Mouse (Mus musculus): ENCODE measurements at regions not wholly inside any gene's neighbourhood (a gene's known extent, or its start where the extent isn't known, plus 50 kb on each side); places are given as distances from the start of the nearest gene placed in this dataset.

DNA sequence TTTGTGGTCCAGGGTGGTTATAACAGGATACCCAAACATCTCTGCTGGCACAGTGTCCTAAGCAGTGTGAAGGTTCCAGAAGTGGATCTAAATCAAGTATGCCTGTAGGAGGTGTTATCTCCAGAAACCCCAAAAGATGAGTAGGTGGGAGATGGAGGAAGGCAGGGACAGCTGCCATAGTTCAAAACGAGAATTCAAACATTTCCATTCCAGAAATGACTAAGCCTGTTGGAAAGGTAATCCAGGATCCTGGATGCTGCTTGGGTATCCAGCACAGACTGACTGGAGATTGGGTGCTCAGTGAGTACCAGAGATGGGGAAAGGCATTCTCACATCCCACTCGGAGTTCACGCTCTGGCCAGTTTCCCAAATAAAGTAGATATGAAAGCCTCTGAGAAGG lies 607.9 kb upstream of the Kdm8 start:
- ATAC-seq (replicated peaks; ENCODE audit: poor library complexity), result no peak

DNA sequence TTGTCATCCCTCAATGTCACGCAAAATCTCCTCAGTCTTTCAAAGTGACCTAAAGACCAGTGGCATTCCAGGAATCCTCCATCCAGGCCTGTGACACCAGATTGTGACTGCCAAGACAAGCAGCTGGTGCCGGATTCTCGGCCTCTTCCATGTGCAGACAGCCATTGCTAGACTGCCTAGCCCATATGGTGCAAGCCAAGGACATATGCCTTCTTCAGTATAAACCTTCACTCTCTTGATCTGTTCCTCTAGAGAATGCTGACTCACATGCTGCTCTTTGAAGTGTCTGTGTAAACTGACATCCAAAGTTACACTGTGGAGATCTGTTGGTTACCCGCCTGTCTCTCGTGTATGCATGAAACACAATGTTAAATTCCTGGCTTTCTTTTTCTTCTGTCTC lies 589.4 kb upstream of the Kdm8 start:
- no peak for ATAC-seq (replicated peaks; ENCODE audit: poor library complexity)

DNA sequence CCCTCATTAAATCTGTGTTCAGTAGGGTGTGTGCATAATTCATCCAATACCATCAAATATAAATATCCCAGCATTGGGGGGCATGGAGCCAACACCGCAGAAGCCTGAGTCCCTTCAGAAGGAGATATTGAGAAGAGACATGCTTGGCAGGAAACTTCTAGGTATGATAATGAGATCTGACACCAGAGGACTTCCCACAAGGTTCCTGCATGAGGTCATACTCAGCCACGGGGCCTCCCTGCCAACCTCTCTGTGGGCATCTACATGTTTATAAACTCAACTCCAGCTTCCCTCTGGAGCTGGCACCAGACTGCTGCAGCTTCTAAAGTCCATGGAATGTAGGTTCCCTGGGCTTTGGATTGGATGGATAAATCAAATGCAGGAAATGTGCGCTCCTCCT lies 587.4 kb upstream of the Kdm8 start:
- no peak for ATAC-seq (replicated peaks; ENCODE audit: poor library complexity)

DNA sequence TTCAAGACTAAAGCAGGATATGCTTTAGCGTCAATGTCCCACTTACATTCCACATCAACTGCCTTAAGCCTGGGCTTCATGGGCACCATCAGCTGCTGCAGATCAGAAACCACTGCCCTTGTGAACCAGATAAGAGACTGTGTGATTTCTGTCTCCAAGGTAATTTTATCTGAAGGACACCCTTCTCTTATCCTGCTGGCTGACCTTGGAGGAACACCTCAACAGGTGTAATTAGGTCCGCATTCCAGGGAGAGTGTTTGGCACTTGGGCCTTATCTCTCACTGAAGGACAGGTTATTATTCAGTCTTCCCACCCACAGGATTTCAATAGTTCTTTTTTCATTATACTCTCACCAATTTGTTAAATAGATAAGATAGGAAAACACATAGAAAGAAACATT lies 583.1 kb upstream of the Kdm8 start:
- ATAC-seq (replicated peaks; ENCODE audit: poor library complexity), result no peak

DNA sequence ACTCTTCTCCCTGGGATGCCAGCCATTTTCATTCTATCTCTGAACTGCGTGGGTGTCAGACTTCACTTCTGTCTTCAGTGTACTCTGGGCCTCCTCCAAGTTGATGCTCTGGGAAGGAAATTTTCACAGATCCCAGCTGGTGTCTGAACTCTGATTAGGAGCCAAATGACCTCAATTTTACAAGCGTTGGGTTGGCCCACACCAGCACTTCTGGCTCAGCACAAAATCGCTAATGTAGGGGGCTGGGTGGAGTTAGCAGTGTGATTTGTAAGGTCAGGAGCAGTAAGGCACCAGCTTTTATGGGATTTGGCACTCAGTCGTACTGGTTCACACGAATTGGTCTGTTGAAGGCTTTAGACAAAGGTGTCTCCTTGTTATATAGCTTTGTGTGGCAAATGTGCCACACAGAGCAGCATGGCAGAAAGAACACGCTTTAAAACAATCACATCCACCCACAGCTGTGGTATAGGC lies 576.3 kb upstream of the Kdm8 start:
- ATAC-seq (replicated peaks; ENCODE audit: poor library complexity), result no peak

DNA sequence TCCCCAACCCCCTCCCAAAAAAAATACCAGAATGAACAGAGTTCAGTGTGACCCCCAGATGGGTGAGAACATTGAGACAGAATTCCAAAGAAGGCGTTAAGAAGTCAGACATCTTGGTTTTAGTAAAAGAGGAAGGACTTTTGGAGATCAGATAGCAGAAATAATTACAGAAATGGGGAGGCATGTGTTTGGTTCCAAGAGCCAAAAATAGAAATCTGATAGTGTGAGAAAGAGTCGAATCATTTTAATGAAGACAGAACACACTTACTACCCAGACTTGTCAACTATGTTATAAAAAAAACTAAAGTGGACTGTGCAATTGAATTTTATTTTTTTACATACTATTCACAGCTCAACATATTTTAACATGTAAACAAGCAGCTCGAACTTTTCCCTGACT lies 575.9 kb upstream of the Kdm8 start:
- ATAC-seq (replicated peaks; ENCODE audit: poor library complexity), result no peak

DNA sequence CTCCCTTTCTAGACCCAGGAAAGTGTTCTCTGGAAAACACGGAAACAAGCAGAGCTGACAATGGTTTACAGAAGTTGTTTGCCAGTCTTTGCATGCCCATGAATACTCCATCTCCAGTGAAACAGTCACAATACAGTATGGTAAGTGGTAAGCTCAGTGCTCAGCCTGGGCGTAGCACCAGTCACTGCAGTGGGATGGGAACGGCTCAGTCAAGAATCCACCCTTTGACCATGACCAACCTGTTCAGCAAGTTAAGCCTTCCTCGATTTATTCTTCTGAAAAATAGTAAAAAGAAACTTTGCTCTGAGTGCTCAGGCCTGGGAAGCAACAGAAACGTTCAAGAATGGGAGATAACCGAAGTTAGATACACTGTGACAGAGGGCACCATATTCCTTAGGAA lies 563.7 kb upstream of the Kdm8 start:
- ATAC-seq (replicated peaks; ENCODE audit: poor library complexity), result no peak

DNA sequence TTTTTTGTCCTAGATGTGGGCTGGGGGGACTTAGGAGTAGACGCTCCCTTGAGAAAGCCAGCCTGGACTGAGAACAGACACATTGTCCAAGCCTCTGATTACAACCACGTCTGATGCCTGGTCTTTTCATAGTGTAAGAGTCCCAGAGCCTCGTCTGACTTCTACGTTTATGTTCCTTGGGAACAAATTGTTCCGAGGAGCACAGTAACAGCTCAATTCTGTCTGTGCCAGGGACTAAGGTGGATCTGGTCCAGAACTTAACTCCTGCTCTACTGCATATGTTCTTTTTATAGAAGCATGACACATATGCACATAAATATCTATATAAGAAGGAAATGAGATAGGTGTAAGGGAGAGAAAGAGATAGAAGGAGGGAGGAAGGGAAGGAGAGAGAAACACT lies 537.2 kb upstream of the Kdm8 start:
- no peak for ATAC-seq (replicated peaks; ENCODE audit: poor library complexity)

DNA sequence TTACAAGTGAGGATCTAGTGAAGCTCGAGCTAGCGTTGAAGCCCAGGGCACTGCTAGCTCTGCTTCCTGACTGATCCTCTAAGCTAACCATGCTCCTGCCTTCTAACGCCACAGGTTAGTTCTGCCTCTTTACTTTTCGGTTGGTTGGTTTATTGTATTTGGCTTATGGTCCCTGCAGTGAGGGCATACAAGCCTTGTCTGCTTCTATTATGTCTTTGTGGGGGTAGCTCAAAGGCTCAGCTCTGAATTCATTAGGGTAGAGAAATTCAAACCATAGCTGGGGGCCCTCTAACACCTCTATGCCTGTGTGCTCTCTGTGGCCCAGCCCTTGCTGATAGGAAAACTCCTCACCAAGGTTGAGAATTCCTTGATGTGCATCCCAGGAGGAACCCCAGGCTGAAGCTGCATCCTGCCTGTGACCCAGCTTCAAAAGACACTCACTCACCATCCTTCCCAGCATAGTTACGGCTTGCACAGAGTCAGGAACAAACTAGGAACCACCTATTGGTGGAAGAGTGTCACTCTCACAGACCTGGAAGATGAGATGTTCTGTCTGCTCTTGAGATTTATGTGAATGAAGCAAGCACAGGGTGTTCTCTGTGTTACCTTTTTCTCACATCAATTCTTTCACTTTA lies 536.7 kb upstream of the Kdm8 start:
- no peak for ATAC-seq (replicated peaks; ENCODE audit: poor library complexity)

DNA sequence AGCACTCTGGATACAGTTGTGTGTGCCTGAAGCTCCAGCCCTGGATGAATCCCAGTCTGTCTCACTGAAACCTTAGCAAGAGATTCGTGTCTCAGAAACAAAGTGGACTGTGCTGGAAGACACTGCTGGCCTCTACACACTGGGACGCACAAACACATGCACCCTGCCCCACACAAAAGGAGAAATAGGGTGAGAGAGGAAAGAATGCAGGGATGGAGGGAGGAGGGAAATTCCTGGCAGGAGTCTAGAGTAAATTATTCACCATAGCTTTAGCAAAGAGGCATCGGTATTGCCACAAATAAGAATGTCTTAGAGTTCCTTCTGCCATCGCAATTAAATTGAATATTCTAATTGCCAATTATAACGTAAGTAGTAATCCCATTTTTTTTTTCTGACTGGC lies 530.4 kb upstream of the Kdm8 start:
- no peak for ATAC-seq (replicated peaks; ENCODE audit: poor library complexity)

DNA sequence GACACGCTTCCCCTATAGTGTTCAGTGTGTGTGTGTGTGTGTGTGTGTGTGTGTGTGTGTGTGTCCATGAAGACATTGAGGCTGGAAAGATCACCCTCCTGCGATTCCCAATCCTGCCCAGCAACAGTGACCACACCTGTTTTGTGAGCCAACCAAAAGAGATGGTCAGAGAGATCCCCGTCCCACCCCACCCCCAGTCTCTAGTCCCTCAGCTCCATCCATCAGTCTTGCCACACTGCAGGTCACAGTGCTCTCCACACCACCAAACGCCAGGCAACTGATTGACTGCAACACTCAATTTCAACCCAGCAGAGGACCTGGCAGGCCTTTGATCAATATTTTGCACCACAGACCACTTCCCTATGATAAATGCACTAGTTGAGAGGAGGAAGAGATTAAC lies 530.0 kb upstream of the Kdm8 start:
- ATAC-seq (replicated peaks; ENCODE audit: poor library complexity), result no peak

DNA sequence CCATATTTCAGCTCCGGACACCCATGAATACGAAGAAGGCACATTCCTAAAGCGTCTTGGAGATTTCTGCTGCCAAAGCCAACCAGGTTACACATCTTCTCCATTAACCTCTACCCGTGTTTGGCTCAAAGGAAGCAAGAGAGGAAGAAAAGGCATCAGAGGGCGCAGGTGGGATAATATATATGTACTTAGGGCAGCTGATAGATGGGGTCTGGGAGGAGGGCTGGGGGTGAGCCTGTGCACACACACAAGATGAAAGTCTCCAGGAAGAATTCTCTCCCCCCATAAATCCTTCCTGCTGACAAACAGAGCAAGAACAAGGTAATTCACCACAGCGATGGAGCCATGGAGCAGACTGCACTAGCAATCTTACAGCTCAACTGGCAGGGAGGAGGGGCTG lies 529.5 kb upstream of the Kdm8 start:
- no peak for ATAC-seq (replicated peaks; ENCODE audit: poor library complexity)

DNA sequence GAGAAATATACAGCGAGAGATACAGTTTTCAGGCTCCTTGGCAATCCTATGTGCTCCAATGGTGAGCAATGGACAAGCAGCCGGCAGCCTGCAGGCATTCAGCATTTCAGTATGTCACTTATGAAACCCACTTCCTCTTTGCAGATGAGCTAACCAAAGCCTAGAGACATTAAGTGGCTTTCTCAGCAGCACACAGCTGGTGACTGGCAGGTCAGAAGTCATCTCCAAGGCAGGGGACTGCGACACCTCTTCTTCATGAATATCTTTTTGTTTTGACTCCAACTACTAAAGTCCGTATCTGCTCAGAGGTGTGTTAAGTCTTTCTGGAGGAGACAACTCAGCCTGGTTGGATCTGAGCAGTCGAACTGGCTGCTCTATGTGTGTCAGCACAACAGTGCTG lies 528.8 kb upstream of the Kdm8 start:
- no peak for ATAC-seq (replicated peaks; ENCODE audit: poor library complexity)

DNA sequence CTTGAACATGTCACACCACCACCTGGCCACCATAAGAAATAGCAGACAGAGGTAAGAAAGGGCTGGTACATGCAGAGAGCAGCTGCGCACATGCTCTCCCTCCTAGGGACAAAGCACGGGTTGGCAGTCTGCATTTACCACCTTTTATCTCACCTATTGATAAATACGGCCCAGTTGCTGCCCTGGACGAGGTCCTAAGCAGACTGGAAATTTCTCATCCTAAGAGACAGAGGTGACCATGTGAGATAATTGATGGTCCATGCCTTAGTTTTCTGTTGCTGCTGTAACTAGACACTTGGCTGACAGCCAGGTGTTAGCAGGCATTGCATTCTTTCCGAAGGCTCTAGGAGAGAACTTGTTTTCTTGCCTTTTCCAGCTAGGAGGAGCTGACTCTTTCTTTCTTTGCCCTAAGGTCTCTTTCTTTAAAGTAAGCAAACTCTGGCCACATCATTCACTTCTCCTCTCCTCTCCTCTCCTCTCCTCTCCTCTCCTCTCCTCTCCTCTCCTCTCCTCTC lies 526.8 kb upstream of the Kdm8 start:
- ATAC-seq (replicated peaks; ENCODE audit: poor library complexity), result no peak

DNA sequence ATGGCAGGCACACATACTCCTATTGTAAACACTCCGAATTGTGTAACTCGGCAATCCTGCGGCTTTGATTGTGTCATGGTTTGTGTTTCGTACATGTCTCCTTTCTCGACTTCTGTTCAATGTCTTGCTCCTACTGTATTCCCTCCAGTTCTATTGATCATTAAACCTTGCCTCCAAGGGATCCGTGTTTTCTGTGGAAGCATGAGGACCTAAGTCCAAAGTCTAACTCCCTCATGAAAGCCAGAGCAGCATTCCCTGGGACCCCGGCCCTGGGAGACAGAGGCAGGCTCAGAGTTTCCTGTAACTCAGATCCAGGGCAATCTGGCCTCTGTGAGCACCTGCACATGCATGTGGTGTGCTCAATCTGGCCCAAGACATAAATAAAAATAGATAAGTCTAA lies 521.7 kb upstream of the Kdm8 start:
- no peak for ATAC-seq (replicated peaks; ENCODE audit: poor library complexity)

DNA sequence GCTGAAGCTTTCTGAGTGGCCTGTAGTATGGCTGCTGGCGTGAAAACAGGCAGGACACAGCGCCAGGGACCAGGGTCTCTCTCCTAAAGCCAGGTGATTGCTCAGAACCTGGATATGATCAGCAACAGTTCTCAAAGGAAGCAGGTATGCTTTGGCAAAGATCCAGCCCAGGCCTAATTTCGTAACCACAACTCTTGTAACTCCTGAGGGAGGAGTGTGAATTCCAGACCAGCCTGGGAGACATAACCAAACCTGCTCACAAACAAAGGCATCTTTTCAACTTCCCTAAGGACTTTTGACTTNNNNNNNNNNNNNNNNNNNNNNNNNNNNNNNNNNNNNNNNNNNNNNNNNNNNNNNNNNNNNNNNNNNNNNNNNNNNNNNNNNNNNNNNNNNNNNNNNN lies 510.9 kb upstream of the Kdm8 start:
- ATAC-seq (replicated peaks; ENCODE audit: poor library complexity), result no peak

DNA sequence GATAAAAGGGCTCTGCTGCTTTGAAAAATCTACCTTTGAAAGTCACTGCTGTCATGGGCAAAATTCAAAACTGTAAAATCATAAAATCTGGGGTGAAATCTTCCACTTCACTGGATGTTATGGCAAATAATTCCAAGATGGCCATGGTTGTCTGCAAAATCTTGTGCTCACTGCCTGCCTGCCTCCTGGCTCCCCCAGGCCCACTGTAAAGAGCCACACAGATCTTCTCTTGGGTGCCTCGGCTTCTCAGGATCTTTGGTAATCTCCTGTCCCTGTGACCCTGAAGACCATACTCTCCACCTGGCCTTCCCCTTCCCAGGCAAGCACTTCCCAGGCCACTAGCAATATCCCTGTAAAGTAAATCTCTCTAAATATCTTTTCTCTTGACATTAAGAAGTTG lies 505.1 kb upstream of the Kdm8 start:
- no peak for ATAC-seq (replicated peaks; ENCODE audit: poor library complexity)

DNA sequence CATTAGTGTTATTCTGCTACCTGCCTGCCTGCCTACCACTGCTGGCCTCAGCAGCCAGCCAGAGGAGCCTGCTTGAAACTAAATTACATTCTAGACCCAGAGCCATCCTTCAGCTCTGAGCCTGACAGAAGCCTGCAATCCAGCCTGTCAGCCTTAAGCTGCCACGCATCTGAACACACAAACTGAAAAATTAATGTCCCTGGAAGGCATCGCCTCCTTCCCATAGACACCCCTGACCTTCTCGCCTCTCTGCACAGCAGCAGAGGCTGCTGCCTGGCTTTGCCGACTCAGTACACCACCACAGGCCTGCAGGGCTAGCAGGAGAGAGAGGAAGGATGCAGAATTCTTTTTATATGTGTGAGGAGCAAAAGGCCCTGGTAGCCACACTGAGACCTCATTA lies 502.9 kb upstream of the Kdm8 start:
- ATAC-seq (replicated peaks; ENCODE audit: poor library complexity), result no peak

DNA sequence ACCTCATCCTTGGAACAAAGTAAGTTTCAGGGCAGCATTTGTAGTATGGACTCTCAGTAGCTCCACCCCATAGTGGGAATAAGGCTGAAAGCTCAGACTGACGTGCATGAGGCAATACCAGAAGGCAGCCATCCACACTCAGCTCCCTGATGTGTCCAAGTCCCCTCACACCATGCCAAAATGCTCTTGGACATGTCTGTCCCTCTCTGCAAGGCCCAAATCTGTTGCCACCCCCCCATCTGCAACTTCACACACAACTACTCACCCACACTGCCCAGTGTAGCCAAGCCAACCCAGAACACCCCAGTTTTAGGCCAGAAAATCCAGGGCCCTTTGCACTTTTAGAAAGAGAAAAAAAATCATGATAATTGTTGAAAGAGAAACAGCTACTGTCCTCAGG lies 498.1 kb upstream of the Kdm8 start:
- ATAC-seq (replicated peaks; ENCODE audit: poor library complexity), result no peak

DNA sequence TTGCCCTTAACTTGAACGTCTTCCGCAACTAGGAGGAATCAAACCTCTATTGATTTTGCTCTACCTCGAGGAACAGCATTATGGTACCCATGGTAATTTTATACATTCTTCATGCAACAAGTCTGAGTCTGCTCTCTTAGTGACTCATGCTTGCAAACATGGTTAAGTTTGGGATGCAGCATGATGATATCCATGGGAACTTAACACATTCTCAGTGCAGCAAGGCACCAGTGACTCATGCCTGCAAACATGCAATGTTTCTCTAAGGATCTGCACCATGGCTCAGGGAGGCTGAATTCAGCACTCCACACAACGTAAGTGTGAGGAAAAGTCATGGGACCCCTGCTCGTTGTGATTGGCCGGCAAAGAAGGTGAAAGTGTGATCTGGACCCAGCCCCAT lies 487.1 kb upstream of the Kdm8 start:
- ATAC-seq (replicated peaks; ENCODE audit: poor library complexity), result no peak

DNA sequence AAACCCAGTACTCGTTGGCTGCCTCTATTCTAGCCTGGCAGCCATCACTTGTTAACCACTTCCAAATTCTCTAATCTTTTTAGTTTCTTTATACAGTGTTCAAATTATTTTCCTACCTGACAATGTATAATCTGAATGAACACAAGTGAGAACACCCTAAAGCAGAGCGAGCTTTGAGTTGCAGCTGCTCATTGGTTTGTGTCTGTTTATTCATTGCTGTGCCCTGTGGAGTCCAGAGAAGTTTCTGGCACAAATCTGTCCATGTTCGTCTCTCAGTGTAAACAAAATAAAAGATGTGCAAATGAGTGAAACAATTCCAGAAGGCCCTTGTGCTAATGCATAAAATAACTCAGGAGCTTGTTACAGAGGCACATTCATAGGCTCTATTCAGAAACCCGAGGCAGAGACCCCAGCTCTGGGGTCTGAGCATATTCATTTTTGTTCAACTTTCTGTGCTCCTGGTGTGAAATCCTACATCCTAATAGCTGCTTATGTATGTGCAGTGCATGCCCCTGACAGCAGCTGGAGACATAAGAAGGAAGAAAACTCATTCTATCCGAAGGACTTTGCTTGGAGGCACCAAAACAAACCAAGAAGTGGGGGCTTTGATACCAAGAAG lies 469.5 kb upstream of the Kdm8 start:
- no peak for ATAC-seq (replicated peaks; ENCODE audit: poor library complexity)

DNA sequence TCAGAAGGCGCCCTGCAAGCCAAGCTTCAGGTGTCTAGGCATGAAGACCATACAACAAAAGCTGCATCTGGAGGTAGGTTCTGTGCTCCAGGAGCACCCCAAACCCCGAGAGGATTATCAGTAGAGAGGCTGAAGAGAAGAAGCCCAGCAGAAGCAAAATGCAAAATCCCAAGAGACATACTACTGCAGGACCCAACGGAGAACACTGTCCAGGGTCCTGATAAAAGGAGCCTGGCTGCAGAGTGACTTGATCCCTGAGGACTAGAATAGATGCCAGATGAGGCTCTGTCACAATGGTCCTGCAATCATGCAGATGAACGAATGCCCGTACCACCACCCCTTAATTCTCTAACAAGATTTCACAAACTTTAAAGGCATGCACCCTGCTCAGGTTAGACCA lies 455.0 kb upstream of the Kdm8 start:
- no peak for ATAC-seq (replicated peaks; ENCODE audit: poor library complexity)

DNA sequence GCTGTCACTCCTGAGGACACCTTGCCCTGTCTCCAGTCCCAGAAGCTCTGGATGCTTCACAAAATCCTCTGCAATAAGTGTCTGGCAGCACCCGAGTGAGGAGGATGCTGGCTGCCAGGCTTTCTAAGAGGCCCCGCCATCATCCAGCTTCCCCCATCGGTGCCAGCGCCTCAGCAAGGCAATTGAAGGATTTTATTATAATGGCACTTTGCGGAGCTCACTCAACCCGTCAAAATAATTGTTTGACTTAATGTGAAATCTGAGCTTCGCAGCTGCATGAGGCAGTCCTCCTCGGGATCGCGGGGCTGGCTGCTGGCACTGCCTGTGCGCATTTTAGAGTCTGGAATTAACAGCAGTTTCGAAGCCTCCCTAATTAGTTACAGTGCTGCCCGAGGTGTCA lies 453.8 kb upstream of the Kdm8 start:
- ATAC-seq (replicated peaks; ENCODE audit: poor library complexity), result no peak

Measured in megakaryocyte progenitor cell, adult 5-6 weeks (primary cell).